Mouse (Mus musculus): Measurements from ENCODE around the gene Rsrp1. TPM values are rescaled to one million over a fixed set of nuclear protein-coding genes. Genes with fewer than 3 reads are reported as not detected.

Gene Rsrp1
- polyA plus RNA-seq, 1 experiment from 2014 or later: 540 TPM

- Histone ChIP-seq H3K27ac (replicated peaks) (peak overlapping the region; percentile 96), H3K27me3 (no peaks in the 10 kb centered on the region), H3K9ac (peak overlapping the region; percentile 100), H3K36me3 (peaks cover 21% of the 10 kb centered on the region), H3K4me3 (replicated peaks) (peak overlapping the region; percentile 100), H3K4me2 (replicated peaks) (peak overlapping the region; percentile 69), H3K4me1 (peaks cover 26% of the 10 kb centered on the region), H3K9me3 (replicated peaks) (no peaks in the 10 kb centered on the region)
- WGBS: 55% methylated on average over 10 of the region's 10 CpGs
- ATAC-seq (ENCODE audit: insufficient number of reproducible peaks, low FRiP score, low TSS enrichment, low read depth): no peak
Observed at GRCm38 (mm10) chr4:134922111-134922924, 1.1 kb upstream of the Rsrp1 start.

DNA sequence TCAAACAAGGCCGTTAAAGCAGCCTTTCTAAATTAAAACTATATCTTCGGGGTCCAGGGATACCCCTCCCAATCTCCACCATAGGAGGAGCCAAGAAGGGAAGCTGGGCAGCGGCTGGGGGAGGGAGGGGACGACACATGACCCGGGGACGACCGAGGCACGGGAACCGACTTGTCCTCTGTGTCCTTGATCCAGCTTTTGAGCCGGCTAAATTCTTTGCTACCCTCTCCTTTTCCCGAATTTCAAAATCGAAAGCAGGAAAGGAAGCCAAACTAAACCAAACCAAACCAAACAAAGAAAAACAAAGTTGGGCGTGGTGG, 507 bp upstream of the Rsrp1 start:
- H3K27me3 ChIP-seq: no peaks in the 10 kb centered on the region
- peaks cover 27% of the 10 kb centered on the region for H3K36me3 ChIP-seq
- 0 out of 2 replicates have a peak, but pooled peaks have one; percentile 73 for ATAC-seq (ENCODE audit: insufficient number of reproducible peaks, low FRiP score, low TSS enrichment, low read depth)
- peak overlapping the region; percentile 96 for H3K27ac ChIP-seq (replicated peaks)
- H3K4me1 ChIP-seq: peaks cover 26% of the 10 kb centered on the region
- no peaks in the 10 kb centered on the region for H3K9me3 ChIP-seq (replicated peaks)
- peak overlapping the region; percentile 69 for H3K4me2 ChIP-seq (replicated peaks)
- H3K9ac ChIP-seq: peak overlapping the region; percentile 100
- under 1% methylated on average over 13 of the region's 13 CpGs for WGBS
- H3K4me3 ChIP-seq (replicated peaks): peak overlapping the region; percentile 100

GRCm38 (mm10) chr4:134924019-134924741, 788 bp downstream of the Rsrp1 start:
- Histone ChIP-seq H3K4me2 (replicated peaks) (peak overlapping the region; percentile 69), H3K27ac (replicated peaks) (peak overlapping the region; percentile 96), H3K4me1 (peaks cover 21% of the 10 kb centered on the region), H3K9me3 (replicated peaks) (no peaks in the 10 kb centered on the region), H3K36me3 (peaks cover 34% of the 10 kb centered on the region), H3K27me3 (no peaks in the 10 kb centered on the region), H3K4me3 (replicated peaks) (peak overlapping the region; percentile 100), H3K9ac (peak overlapping the region; percentile 100)
- ATAC-seq (ENCODE audit: insufficient number of reproducible peaks, low FRiP score, low TSS enrichment, low read depth): no peak
- under 1% methylated on average over 75 of the region's 75 CpGs for WGBS

DNA sequence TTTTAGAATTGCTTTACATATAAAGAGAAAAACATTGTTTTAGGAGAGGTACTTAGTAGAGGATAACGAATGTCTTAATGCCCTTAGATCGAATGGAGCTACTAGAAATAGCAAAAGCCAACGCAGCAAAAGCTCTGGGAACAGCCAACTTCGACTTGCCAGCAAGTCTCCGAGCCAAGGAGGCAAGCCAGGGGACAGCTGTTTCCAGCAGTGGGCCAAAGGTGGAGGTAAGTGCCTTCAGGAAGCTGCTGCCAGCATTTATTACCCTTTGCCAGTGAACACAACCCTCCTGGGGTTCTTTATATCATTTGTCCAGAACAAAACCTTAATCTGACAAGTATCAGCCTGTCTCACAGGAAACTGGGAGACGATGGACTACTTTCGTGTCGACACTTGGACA, 1.8 kb downstream of the Rsrp1 start:
- H3K4me2 ChIP-seq (replicated peaks): peak overlapping the region; percentile 69
- peaks cover 21% of the 10 kb centered on the region for H3K4me1 ChIP-seq
- peak overlapping the region; percentile 100 for H3K4me3 ChIP-seq (replicated peaks)
- no peak overlapping the region; the same call in 1 of the 2 replicates for H3K27ac ChIP-seq (replicated peaks)
- peaks cover 34% of the 10 kb centered on the region for H3K36me3 ChIP-seq
- H3K9ac ChIP-seq: peak overlapping the region; percentile 18; the same call in 1 of the 2 replicates
- no peaks in the 10 kb centered on the region for H3K9me3 ChIP-seq (replicated peaks)
- no peak for ATAC-seq (ENCODE audit: insufficient number of reproducible peaks, low FRiP score, low TSS enrichment, low read depth)
- 66% methylated on average over 8 of the region's 8 CpGs for WGBS
- no peaks in the 10 kb centered on the region for H3K27me3 ChIP-seq

GRCm38 (mm10) chr4:134927815-134928463, 4.5 kb downstream of the Rsrp1 start:
- no peak overlapping the region for H3K4me2 ChIP-seq (replicated peaks)
- H3K27me3 ChIP-seq: no peaks in the 10 kb centered on the region
- H3K4me1 ChIP-seq: peaks cover 30% of the 10 kb centered on the region
- no peak overlapping the region for H3K27ac ChIP-seq (replicated peaks)
- H3K36me3 ChIP-seq: peaks cover 43% of the 10 kb centered on the region
- H3K9me3 ChIP-seq (replicated peaks): no peaks in the 10 kb centered on the region
- WGBS: 63% methylated on average over 5 of the region's 5 CpGs
- H3K4me3 ChIP-seq (replicated peaks): no peak overlapping the region
- no peak overlapping the region for H3K9ac ChIP-seq
- ATAC-seq (ENCODE audit: insufficient number of reproducible peaks, low FRiP score, low TSS enrichment, low read depth): no peak

GRCm38 (mm10) chr4:134928464-134928836, 5.1 kb downstream of the Rsrp1 start:
- WGBS: 90% methylated on average over 1 of the region's 1 CpGs
- Histone ChIP-seq H3K36me3 (peaks cover 48% of the 10 kb centered on the region), H3K27me3 (no peaks in the 10 kb centered on the region)

DNA sequence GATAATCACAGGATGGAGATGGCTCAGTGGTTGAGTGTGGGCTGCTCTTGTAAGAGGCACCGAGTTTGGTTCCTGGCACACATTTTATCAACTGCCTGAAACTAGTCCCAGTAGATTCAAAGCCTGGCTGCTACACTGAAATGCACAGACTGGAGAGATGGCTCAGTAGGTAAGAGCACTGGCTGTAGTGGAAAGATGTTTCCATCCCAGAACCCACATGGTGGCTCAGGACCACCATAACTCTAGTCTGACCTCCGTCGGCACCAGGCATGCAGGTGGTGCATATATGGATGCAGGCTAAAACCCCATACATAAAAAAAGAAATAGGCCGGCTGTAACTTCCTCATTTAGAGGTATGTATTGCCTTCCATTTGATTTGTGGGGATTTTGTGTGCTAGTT, 6.1 kb downstream of the Rsrp1 start:
- Histone ChIP-seq H3K4me1 (peaks cover 30% of the 10 kb centered on the region), H3K4me2 (replicated peaks) (no peak overlapping the region), H3K9ac (no peak overlapping the region), H3K27ac (replicated peaks) (no peak overlapping the region), H3K4me3 (replicated peaks) (no peak overlapping the region), H3K27me3 (no peaks in the 10 kb centered on the region), H3K9me3 (replicated peaks) (no peaks in the 10 kb centered on the region), H3K36me3 (peaks cover 58% of the 10 kb centered on the region)
- WGBS: 78% methylated on average over 4 of the region's 4 CpGs
- no peak for ATAC-seq (ENCODE audit: insufficient number of reproducible peaks, low FRiP score, low TSS enrichment, low read depth)

More at GRCm38 (mm10) chr4:134928464-134928836, 5.1 kb downstream of the Rsrp1 start:
- no peak overlapping the region for H3K4me2 ChIP-seq (replicated peaks)
- no peak for ATAC-seq (ENCODE audit: insufficient number of reproducible peaks, low FRiP score, low TSS enrichment, low read depth)
- H3K4me3 ChIP-seq (replicated peaks): no peak overlapping the region
- no peak overlapping the region for H3K9ac ChIP-seq
- H3K27ac ChIP-seq (replicated peaks): no peak overlapping the region
- no peaks in the 10 kb centered on the region for H3K9me3 ChIP-seq (replicated peaks)
- H3K4me1 ChIP-seq: peaks cover 30% of the 10 kb centered on the region

GRCm38 (mm10) chr4:134930190-134930589, 6.8 kb downstream of the Rsrp1 start:
- H3K27me3 ChIP-seq: no peaks in the 10 kb centered on the region
- WGBS: 27% methylated on average over 9 of the region's 9 CpGs
- no peaks in the 10 kb centered on the region for H3K9me3 ChIP-seq (replicated peaks)
- H3K27ac ChIP-seq (replicated peaks): peak overlapping the region; percentile 69
- peaks cover 64% of the 10 kb centered on the region for H3K36me3 ChIP-seq
- peak overlapping the region; percentile 82 for H3K4me2 ChIP-seq (replicated peaks)
- H3K4me1 ChIP-seq: peaks cover 29% of the 10 kb centered on the region
- ATAC-seq (ENCODE audit: insufficient number of reproducible peaks, low FRiP score, low TSS enrichment, low read depth): no peak
- H3K4me3 ChIP-seq (replicated peaks): peak overlapping the region; percentile 97
- peak overlapping the region; percentile 26; the same call in 1 of the 2 replicates for H3K9ac ChIP-seq

GRCm38 (mm10) chr4:134930684-134931481, 7.5 kb downstream of the Rsrp1 start, which contains the start of gene Syf2:
Syf2 (plus strand) TSS chr4:134930898.
- peak; percentile 97 for ATAC-seq (ENCODE audit: insufficient number of reproducible peaks, low FRiP score, low TSS enrichment, low read depth)

DNA sequence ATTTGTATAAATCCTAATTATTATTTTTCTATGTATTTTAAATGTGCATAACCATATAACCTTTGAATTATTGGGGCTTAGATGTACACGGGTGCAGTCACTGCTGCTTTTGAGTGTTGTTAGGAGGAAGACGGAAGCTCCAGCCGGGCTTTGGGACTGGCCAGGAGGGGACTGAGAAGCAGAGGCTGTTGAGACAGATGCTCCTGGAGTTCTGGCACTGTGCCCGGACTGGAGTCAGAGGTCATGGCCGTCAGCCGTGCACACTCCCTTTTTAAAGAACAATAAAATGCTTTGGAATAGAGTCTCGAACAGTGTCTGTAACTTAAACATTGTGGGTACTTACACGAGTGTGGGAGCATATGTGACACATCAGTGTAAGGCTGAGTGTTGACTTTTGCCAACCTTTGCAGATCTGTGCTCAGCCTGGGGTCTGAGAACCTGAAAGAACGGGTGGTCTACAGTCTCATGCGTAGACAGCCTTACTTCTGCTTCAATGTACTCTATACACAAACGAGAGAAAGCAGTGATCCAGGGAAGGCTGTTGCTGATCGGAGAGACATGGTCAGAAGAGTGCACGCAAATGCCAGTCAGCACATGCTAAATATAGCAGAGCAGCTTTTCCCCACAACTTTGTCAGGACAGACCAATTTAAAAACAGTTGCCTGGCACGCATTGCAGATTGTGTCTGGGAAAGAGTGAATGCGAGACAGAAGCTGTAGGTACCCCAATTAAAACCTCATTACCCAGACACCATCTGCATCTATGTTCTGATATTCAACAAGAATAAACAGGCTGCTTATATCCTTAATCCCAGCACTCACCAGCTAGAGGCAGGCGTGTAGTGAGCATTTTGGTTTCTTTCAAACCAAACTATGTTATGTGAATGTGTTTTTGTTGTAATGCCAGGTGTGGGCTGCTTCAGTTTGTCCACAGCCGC, 14.1 kb downstream of the Rsrp1 start:
- no peak overlapping the region for H3K4me3 ChIP-seq (replicated peaks)
- peaks cover 42% of the 10 kb centered on the region for H3K36me3 ChIP-seq
- no peak overlapping the region for H3K9ac ChIP-seq
- peaks cover 4% of the 10 kb centered on the region; the same call in 1 of the 2 replicates for H3K27me3 ChIP-seq
- H3K4me1 ChIP-seq: no peaks in the 10 kb centered on the region
- ATAC-seq (ENCODE audit: insufficient number of reproducible peaks, low FRiP score, low TSS enrichment, low read depth): no peak; the same call in 1 of the 2 replicates
- no peak overlapping the region; the same call in 1 of the 2 replicates for H3K27ac ChIP-seq (replicated peaks)
- no peaks in the 10 kb centered on the region for H3K9me3 ChIP-seq (replicated peaks)
- no peak overlapping the region for H3K4me2 ChIP-seq (replicated peaks)
- 68% methylated on average over 17 of the region's 17 CpGs for WGBS

More at GRCm38 (mm10) chr4:134930684-134931481, 7.5 kb downstream of the Rsrp1 start, which contains the start of gene Syf2:
- Histone ChIP-seq H3K4me1 (peaks cover 22% of the 10 kb centered on the region), H3K9ac (peak within 1 kb of the TSS; percentile 68), H3K27me3 (no peaks in the 10 kb centered on the region), H3K9me3 (replicated peaks) (no peaks in the 10 kb centered on the region), H3K4me3 (replicated peaks) (peak within 1 kb of the TSS; percentile 97), H3K27ac (replicated peaks) (peak within 1 kb of the TSS; percentile 82), H3K4me2 (replicated peaks) (peak within 1 kb of the TSS; percentile 82), H3K36me3 (peaks cover 64% of the 10 kb centered on the region)
- under 1% methylated on average over 68 of the region's 68 CpGs for WGBS

Data from embryonic facial prominence, embryonic 15.5 days (tissue).